Mouse (Mus musculus) intestine, embryonic 16.5 days (tissue): ENCODE data around the gene Pex11g. TPM values are rescaled to one million over a fixed set of nuclear protein-coding genes. Genes with fewer than 3 reads are reported as not detected.
A peak's percentile ranks its signal among the peaks of the same experiment; 100 is the strongest.

Experiments
- ATAC-seq: fragments of 200-750 bp; cut with Nextera tagmentation; 2 replicates; pipeline ENCODE4 v1.8.0; 2017; ENCODE audit warnings: moderate TSS enrichment, moderate library complexity
- H3K27ac ChIP-seq: fragments of 300-500 bp; sonication (generic); 2 replicates; pipeline ENCODE4 v1.5.1; 2014; ENCODE audit warnings: mild to moderate bottlenecking, low read length
- H3K27me3 ChIP-seq: fragments of 300-500 bp; sonication (generic); replicated peaks from 2 replicates; pipeline ENCODE4 v1.6.1; 2014; ENCODE audit warnings: low read length, control low read depth, mixed read lengths; ENCODE audit not compliant: control insufficient read depth, insufficient read depth
- H3K36me3 ChIP-seq: fragments of 300-500 bp; sonication (generic); 2 replicates; pipeline ENCODE4 v1.6.1; 2014; ENCODE audit warnings: low read length, control low read depth; ENCODE audit not compliant: control insufficient read depth, insufficient read depth
- H3K4me1 ChIP-seq: fragments of 300-500 bp; sonication (generic); 2 replicates; pipeline ENCODE4 v1.6.1; 2014; ENCODE audit warnings: low read length, control low read depth, mixed read lengths; ENCODE audit not compliant: control insufficient read depth, insufficient read depth
- H3K4me2 ChIP-seq: fragments of 300-500 bp; sonication (generic); 2 replicates; pipeline ENCODE4 v1.6.1; 2014; ENCODE audit warnings: low read depth, low read length, control low read depth
- H3K4me3 ChIP-seq: fragments of 300-500 bp; sonication (generic); 2 replicates; pipeline ENCODE4 v1.5.1; 2014; ENCODE audit warnings: mild to moderate bottlenecking, low read length
- H3K9ac ChIP-seq: fragments of 300-500 bp; sonication (generic); 2 replicates; pipeline ENCODE4 v1.6.1; 2014; ENCODE audit warnings: low read depth, low read length
- H3K9me3 ChIP-seq: fragments of 300-500 bp; sonication (generic); 2 replicates; pipeline ENCODE4 v1.6.1; 2016; ENCODE audit warnings: low read length, control low read depth; ENCODE audit not compliant: control insufficient read depth
- WGBS: fragments of 180-500 bp; shearing (Covaris S2); extraction: QIAGEN DNeasy Blood & Tissue Kit; methylation state at CpG from one replicate; pipeline ENCODE4 v1.1.7; 2014; 5-methylcytosine and 5-hydroxymethylcytosine counted together
- polyA plus RNA-seq: library from polyadenylated mRNA; unstranded; fragments of >200 nt; fragmentation: Nextera tagmentation; extraction: Ambion mirVana; gene quantifications from 2 replicates; pipeline ENCODE4 v1.2.1, GENCODE M21; 2015

Gene Pex11g
- polyA plus RNA-seq, 1 experiment from 2014 or later, result 17.4 TPM

GRCm38 (mm10) chr8:3483546-3483945 lies 16.1 kb upstream of the Pex11g start:
- Histone ChIP-seq H3K9ac (no peak overlapping the region), H3K36me3 (no peaks in the 10 kb centered on the region), H3K4me3 (no peak overlapping the region), H3K27me3 (no peaks in the 10 kb centered on the region), H3K4me1 (no peaks in the 10 kb centered on the region), H3K9me3 (no peaks in the 10 kb centered on the region), H3K4me2 (no peak overlapping the region), H3K27ac (no peak overlapping the region)
- no peak for ATAC-seq
- WGBS, result 76% methylated on average over 7 of the region's 7 CpGs

DNA sequence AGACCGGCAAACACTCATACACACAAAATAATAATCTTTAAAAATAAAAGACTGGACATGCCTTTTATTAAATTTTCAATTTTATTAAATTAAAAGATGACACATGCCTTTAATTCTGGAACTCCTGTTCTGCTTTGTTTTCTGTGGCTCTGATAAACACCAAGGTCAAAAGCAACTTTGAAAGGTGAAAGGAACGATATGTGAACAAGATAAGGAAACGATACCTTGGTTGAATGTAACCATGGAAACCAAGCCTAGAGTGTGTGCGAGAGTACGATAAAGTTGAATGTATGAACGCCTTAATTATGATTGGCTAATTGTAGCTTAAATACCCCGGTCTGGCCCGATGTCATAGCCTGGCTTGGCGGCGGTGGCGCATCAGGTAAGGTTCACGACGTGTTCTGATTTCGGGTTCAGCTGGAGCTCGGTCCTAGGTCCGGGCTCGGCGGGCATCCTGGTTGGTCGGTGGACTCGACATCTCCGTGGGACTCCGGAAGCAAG lies 14.8 kb upstream of the Pex11g start:
- Histone ChIP-seq H3K27ac (no peak overlapping the region), H3K9ac (no peak overlapping the region), H3K4me3 (no peak overlapping the region), H3K4me2 (no peak overlapping the region), H3K9me3 (no peaks in the 10 kb centered on the region), H3K36me3 (no peaks in the 10 kb centered on the region), H3K27me3 (no peaks in the 10 kb centered on the region), H3K4me1 (no peaks in the 10 kb centered on the region)
- no peak for ATAC-seq
- WGBS, result 83% methylated on average over 22 of the region's 22 CpGs

GRCm38 (mm10) chr8:3481605-3482004 lies 14.1 kb upstream of the Pex11g start:
- Histone ChIP-seq H3K9me3 (no peaks in the 10 kb centered on the region), H3K4me2 (no peak overlapping the region), H3K27me3 (0 out of 2 replicates have a peak, but pooled peaks cover 3% of the 10 kb centered on the region), H3K9ac (no peak overlapping the region), H3K36me3 (no peaks in the 10 kb centered on the region), H3K27ac (no peak overlapping the region), H3K4me3 (no peak overlapping the region), H3K4me1 (no peaks in the 10 kb centered on the region)
- 59% methylated on average over 5 of the region's 5 CpGs for WGBS
- ATAC-seq, result 0 out of 2 replicates have a peak, but pooled peaks have one; percentile 14

- Histone ChIP-seq H3K36me3 (no peaks in the 10 kb centered on the region), H3K4me3 (no peak overlapping the region), H3K4me1 (no peaks in the 10 kb centered on the region), H3K4me2 (no peak overlapping the region), H3K9ac (no peak overlapping the region), H3K27ac (no peak overlapping the region), H3K9me3 (no peaks in the 10 kb centered on the region), H3K27me3 (0 out of 2 replicates have a peak, but pooled peaks cover 3% of the 10 kb centered on the region)
- ATAC-seq, result 0 out of 2 replicates have a peak, but pooled peaks have one; percentile 37
- WGBS, result 58% methylated on average over 4 of the region's 4 CpGs
Observed at GRCm38 (mm10) chr8:3480221-3480785, 12.8 kb upstream of the Pex11g start.

GRCm38 (mm10) chr8:3475715-3476429 lies 8.4 kb upstream of the Pex11g start:
- ATAC-seq, result no peak
- 24% methylated on average over 37 of the region's 37 CpGs for WGBS
- no peaks in the 10 kb centered on the region for H3K4me1 ChIP-seq
- peak overlapping the region; percentile 31; the same call in 1 of the 2 replicates for H3K9ac ChIP-seq
- H3K4me3 ChIP-seq, result peak overlapping the region; percentile 34
- H3K27me3 ChIP-seq, result 0 out of 2 replicates have a peak, but pooled peaks cover 3% of the 10 kb centered on the region
- H3K27ac ChIP-seq, result no peak overlapping the region
- no peaks in the 10 kb centered on the region for H3K36me3 ChIP-seq
- H3K4me2 ChIP-seq, result peak overlapping the region; percentile 50
- no peaks in the 10 kb centered on the region for H3K9me3 ChIP-seq

DNA sequence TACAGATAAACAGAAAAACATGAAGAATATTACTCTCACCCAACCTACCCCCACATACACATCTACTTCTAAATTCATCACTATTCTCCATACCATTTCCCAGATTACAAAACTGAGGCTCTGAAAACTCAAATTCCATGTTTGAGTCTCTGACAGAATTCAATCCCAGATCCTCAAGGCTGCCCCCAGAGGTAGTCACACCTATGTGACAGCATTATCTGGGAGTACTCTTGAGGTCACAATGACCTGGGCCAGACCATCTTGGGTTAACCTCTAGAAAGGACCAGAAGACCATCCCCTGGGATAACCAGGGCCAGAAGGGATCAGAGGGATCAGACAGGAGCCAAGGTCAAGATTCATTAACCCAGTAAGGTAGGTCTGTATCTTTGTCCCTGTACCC lies 3.1 kb upstream of the Pex11g start, which contains the start of gene Tex45:
Gene Tex45, plus strand, starts transcription at position 301 of the 400 bp plus-strand sequence.
- Histone ChIP-seq H3K36me3 (no peaks in the 10 kb centered on the region), H3K4me1 (peaks cover 6% of the 10 kb centered on the region), H3K27me3 (no peaks in the 10 kb centered on the region), H3K9ac (no peak within 1 kb of the TSS), H3K27ac (no peak within 1 kb of the TSS), H3K4me2 (no peak within 1 kb of the TSS), H3K9me3 (no peaks in the 10 kb centered on the region), H3K4me3 (no peak within 1 kb of the TSS)
- no peak for ATAC-seq

DNA sequence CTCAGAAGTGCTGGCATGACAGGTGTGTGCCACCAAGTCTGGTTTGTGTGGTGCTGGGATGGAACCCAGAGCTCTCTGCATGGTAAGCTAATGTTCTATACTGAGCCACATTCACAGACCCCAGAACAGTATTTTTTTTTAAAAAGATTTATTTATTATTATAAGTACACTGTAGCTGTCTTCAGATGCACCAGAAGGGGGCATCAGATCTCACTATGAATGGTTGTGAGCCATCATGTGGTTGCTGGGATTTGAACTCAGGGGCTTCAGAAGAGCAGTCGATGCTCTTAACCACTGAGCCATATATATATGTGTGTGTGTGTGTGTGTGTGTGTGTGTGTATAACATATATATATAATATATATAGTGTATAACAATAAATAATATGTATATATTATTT lies 1.4 kb upstream of the Pex11g start:
- no peak overlapping the region for H3K4me3 ChIP-seq
- no peak overlapping the region for H3K4me2 ChIP-seq
- H3K9ac ChIP-seq, result no peak overlapping the region
- no peaks in the 10 kb centered on the region for H3K9me3 ChIP-seq
- no peaks in the 10 kb centered on the region for H3K36me3 ChIP-seq
- H3K4me1 ChIP-seq, result peaks cover 6% of the 10 kb centered on the region
- WGBS, result 100% methylated on average over 1 of the region's 1 CpGs
- no peak overlapping the region for H3K27ac ChIP-seq
- H3K27me3 ChIP-seq, result no peaks in the 10 kb centered on the region
- no peak for ATAC-seq

DNA sequence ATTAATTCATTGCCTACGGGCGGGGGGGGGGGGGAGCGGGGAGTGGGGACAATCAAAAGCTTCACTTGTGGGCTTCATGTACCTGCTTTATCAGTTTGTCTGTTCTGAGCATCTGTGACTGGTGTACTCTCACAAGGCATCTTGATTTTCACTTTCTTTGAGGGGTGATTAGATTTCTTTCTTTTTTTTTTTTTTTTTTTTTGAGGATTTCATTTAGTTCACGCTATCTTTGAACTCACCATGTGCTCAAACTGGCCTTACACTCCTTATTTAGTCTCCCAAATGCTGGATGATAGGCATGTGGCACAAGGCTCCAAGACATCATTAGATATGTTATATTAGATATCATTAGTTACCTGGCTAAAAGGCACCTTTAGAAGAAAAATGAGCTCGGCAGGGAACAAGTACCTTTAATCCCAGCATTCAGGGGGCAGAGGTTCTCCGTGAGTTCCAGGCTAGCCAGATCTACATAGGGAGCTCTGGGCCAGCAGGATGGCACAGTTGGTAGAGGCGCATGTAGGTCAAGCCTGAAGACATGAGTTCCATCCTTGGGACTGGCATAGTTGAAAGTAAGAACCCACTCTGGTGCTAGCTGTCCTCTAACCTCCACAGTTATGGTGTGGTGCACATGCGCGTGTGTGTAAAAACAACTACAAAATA lies 536 bp upstream of the Pex11g start:
- ATAC-seq, result no peak
- Histone ChIP-seq H3K9me3 (no peaks in the 10 kb centered on the region), H3K9ac (peak overlapping the region; percentile 81), H3K36me3 (no peaks in the 10 kb centered on the region), H3K4me3 (peak overlapping the region; percentile 62), H3K4me1 (peaks cover 6% of the 10 kb centered on the region), H3K4me2 (peak overlapping the region; percentile 63), H3K27me3 (no peaks in the 10 kb centered on the region), H3K27ac (peak overlapping the region; percentile 76)
- 57% methylated on average over 9 of the region's 9 CpGs for WGBS

GRCm38 (mm10) chr8:3464309-3464708 lies 3.2 kb downstream of the Pex11g start:
- Histone ChIP-seq H3K36me3 (no peaks in the 10 kb centered on the region), H3K27ac (no peak overlapping the region), H3K9ac (no peak overlapping the region), H3K4me1 (peaks cover 6% of the 10 kb centered on the region), H3K4me3 (no peak overlapping the region), H3K9me3 (no peaks in the 10 kb centered on the region), H3K4me2 (no peak overlapping the region), H3K27me3 (no peaks in the 10 kb centered on the region)
- 0 out of 2 replicates have a peak, but pooled peaks have one; percentile 26 for ATAC-seq
- WGBS, result 46% methylated on average over 5 of the region's 5 CpGs
